Mouse (Mus musculus) MEL (cell line): ENCODE measurements at regions not wholly inside any gene's neighbourhood (a gene's known extent, or its start where the extent isn't known, plus 50 kb on each side); places are given as distances from the start of the nearest gene placed in this dataset.

Experiments
- DNase-seq: peaks from one replicate; pipeline ENCODE4 v3.0.0; 2011; ENCODE audit warnings: low read depth, low spot score
- H3K27ac ChIP-seq: 2 replicates; pipeline ENCODE4 v1.5.1; 2012; ENCODE audit warnings: low read depth, mild to moderate bottlenecking, control low read depth, low read length, moderate library complexity; ENCODE audit not compliant: control insufficient read depth
- H3K27me3 ChIP-seq, 2 experiments: fragments of 150-350 bp in 1 of 2; sonication (generic) in 1 of 2; 2 replicates each; pipeline ENCODE4 v1.6.1; 2012; ENCODE audit warnings: low read length in 2 of 2, mild to moderate bottlenecking in 2 of 2, improper control_type of control experiment in 1 of 2, moderate library complexity in 1 of 2; ENCODE audit not compliant: insufficient read depth in 2 of 2, control insufficient read depth in 1 of 2
- H3K36me3 ChIP-seq, 2 experiments: 2 replicates each; pipeline ENCODE4 v1.6.1; 2012 to 2014; ENCODE audit warnings: low read length in 2 of 2, improper control_type of control experiment in 1 of 2, inconsistent platforms in 1 of 2, mild to moderate bottlenecking in 1 of 2; ENCODE audit not compliant: insufficient read depth in 2 of 2, control insufficient read depth in 1 of 2
- H3K4me1 ChIP-seq, 2 experiments: fragments of 150-350 bp in 1 of 2; sonication (generic) in 1 of 2; 2 replicates each; pipeline ENCODE4 v1.6.1; 2012; ENCODE audit warnings: low read length in 2 of 2, improper control_type of control experiment in 1 of 2, mild to moderate bottlenecking in 1 of 2; ENCODE audit not compliant: insufficient read depth in 2 of 2, control insufficient read depth in 1 of 2
- H3K4me3 ChIP-seq, 2 experiments: fragments of 150-350 bp in 1 of 2; sonication (generic) in 1 of 2; 2 replicates each; pipeline ENCODE4 v1.5.1; 2012; ENCODE audit warnings: low read depth in 2 of 2, low read length in 2 of 2, mild to moderate bottlenecking in 2 of 2, moderate library complexity in 2 of 2, control low read depth in 1 of 2, improper control_type of control experiment in 1 of 2; ENCODE audit not compliant: control insufficient read depth in 1 of 2, insufficient read depth in 1 of 2
- H3K79me2 ChIP-seq: 2 replicates; pipeline ENCODE4 v1.6.1; 2012; ENCODE audit warnings: mild to moderate bottlenecking, low read length, moderate library complexity; ENCODE audit not compliant: control insufficient read depth, poor library complexity, insufficient read depth
- H3K9ac ChIP-seq: 2 replicates; pipeline ENCODE4 v1.6.1; 2012; ENCODE audit warnings: low read depth, mild to moderate bottlenecking, control low read depth, low read length, moderate library complexity; ENCODE audit not compliant: control insufficient read depth, poor library complexity, severe bottlenecking
- H3K9me3 ChIP-seq: fragments of 150-350 bp; sonication (generic); replicated peaks from 2 replicates; pipeline ENCODE4 v1.6.1; 2012; ENCODE audit warnings: mild to moderate bottlenecking, low read length, improper control_type of control experiment, moderate library complexity; ENCODE audit not compliant: insufficient read depth
- BHLHE40 ChIP-seq: IDR thresholded peaks from 2 replicates; pipeline ENCODE4 v1.6.1; 2012; ENCODE audit warnings: low read depth, mild to moderate bottlenecking, inconsistent platforms, low read length, improper control_type of control experiment, borderline replicate concordance
- CHD2 ChIP-seq: IDR thresholded peaks from 2 replicates; pipeline ENCODE4 v1.6.1; 2011; ENCODE audit warnings: low read length, improper control_type of control experiment
- CTCF ChIP-seq, 3 experiments: IDR thresholded peaks in 2 of 3; conservative IDR thresholded peaks in 1 of 3; 2 replicates each; pipeline ENCODE4 v1.5.1; 2011 to 2012; ENCODE audit warnings: low read length in 3 of 3, low read depth in 2 of 3, mild to moderate bottlenecking in 2 of 3, improper control_type of control experiment in 1 of 3, inconsistent platforms in 1 of 3, mixed read lengths in 1 of 3, moderate library complexity in 1 of 3; ENCODE audit not compliant: control insufficient read depth in 1 of 3, insufficient read depth in 1 of 3, poor library complexity in 1 of 3, severe bottlenecking in 1 of 3
- ELF1 ChIP-seq: IDR thresholded peaks from 2 replicates; pipeline ENCODE4 v1.6.1; 2014; ENCODE audit warnings: low read depth, mild to moderate bottlenecking, inconsistent platforms, low read length, improper control_type of control experiment, moderate library complexity
- ETS1 ChIP-seq: IDR thresholded peaks from 2 replicates; pipeline ENCODE4 v1.6.1; 2012; ENCODE audit warnings: low read depth, mild to moderate bottlenecking, inconsistent platforms, low read length, improper control_type of control experiment, moderate library complexity
- GATA1 ChIP-seq: IDR thresholded peaks from 2 replicates; pipeline ENCODE4 v1.6.1; 2011; ENCODE audit warnings: low read depth, low read length, improper control_type of control experiment
- HCFC1 ChIP-seq: IDR thresholded peaks from 2 replicates; pipeline ENCODE4 v1.6.1; 2012; ENCODE audit warnings: low read depth, mild to moderate bottlenecking, inconsistent platforms, low read length, improper control_type of control experiment, moderate library complexity
- JUND ChIP-seq: IDR thresholded peaks from 2 replicates; pipeline ENCODE4 v1.6.1; 2011; ENCODE audit warnings: low read depth, mild to moderate bottlenecking, improper control_type of control experiment, low read length
- MAFK ChIP-seq: IDR thresholded peaks from 2 replicates; pipeline ENCODE4 v1.6.1; 2011; ENCODE audit warnings: low read depth, mild to moderate bottlenecking, low read length, improper control_type of control experiment, borderline replicate concordance
- MAX ChIP-seq: IDR thresholded peaks from 2 replicates; pipeline ENCODE4 v1.6.1; 2011; ENCODE audit warnings: low read length, improper control_type of control experiment
- MAZ ChIP-seq: IDR thresholded peaks from 2 replicates; pipeline ENCODE4 v1.6.1; 2012; ENCODE audit warnings: low read depth, mild to moderate bottlenecking, inconsistent platforms, low read length, improper control_type of control experiment
- MEF2A ChIP-seq: IDR thresholded peaks from 2 replicates; pipeline ENCODE4 v1.6.1; 2014; ENCODE audit warnings: low read depth, mild to moderate bottlenecking, inconsistent platforms, low read length, improper control_type of control experiment; ENCODE audit not compliant: poor library complexity, insufficient replicate concordance, severe bottlenecking; ENCODE audit errors: extremely low read depth
- MYB ChIP-seq: IDR thresholded peaks from 2 replicates; pipeline ENCODE4 v1.6.1; 2011; ENCODE audit warnings: mild to moderate bottlenecking, low read depth, low read length, improper control_type of control experiment
- MYC ChIP-seq: IDR thresholded peaks from 2 replicates; pipeline ENCODE4 v1.6.1; 2011; ENCODE audit warnings: low read depth, mild to moderate bottlenecking, low read length, improper control_type of control experiment, moderate library complexity
- POLR2A ChIP-seq, 2 experiments: IDR thresholded peaks; 2 replicates each; pipeline ENCODE4 v1.6.1; 2011 to 2012; ENCODE audit warnings: low read length in 2 of 2, mild to moderate bottlenecking in 2 of 2, control low read depth in 1 of 2, improper control_type of control experiment in 1 of 2, low read depth in 1 of 2, moderate library complexity in 1 of 2; ENCODE audit not compliant: control insufficient read depth in 1 of 2, insufficient read depth in 1 of 2, poor library complexity in 1 of 2
- POLR2AphosphoS2 ChIP-seq: IDR thresholded peaks from 2 replicates; pipeline ENCODE4 v1.6.1; 2011; ENCODE audit warnings: low read length, improper control_type of control experiment
- POLR2AphosphoS5 ChIP-seq: IDR thresholded peaks from 2 replicates; pipeline ENCODE4 v1.6.1; 2012; ENCODE audit warnings: low read depth, borderline replicate concordance, mild to moderate bottlenecking, inconsistent platforms, low read length, moderate library complexity, mixed read lengths
- RCOR1 ChIP-seq: IDR thresholded peaks from 2 replicates; pipeline ENCODE4 v1.6.1; 2012; ENCODE audit warnings: low read depth, mild to moderate bottlenecking, inconsistent platforms, low read length, improper control_type of control experiment
- SIN3A ChIP-seq: IDR thresholded peaks from 2 replicates; pipeline ENCODE4 v1.6.1; 2012; ENCODE audit warnings: low read length, improper control_type of control experiment, inconsistent platforms
- SMC3 ChIP-seq: IDR thresholded peaks from 2 replicates; pipeline ENCODE4 v1.6.1; 2011; ENCODE audit warnings: low read depth, low read length, improper control_type of control experiment
- TCF12 ChIP-seq: IDR thresholded peaks from 2 replicates; pipeline ENCODE4 v1.6.1; 2014; ENCODE audit warnings: low read depth, mild to moderate bottlenecking, inconsistent platforms, low read length, improper control_type of control experiment, moderate library complexity
- ZMIZ1 ChIP-seq: IDR thresholded peaks from 2 replicates; pipeline ENCODE4 v1.6.1; 2012; ENCODE audit warnings: low read depth, mild to moderate bottlenecking, inconsistent platforms, low read length, improper control_type of control experiment, moderate library complexity

DNA sequence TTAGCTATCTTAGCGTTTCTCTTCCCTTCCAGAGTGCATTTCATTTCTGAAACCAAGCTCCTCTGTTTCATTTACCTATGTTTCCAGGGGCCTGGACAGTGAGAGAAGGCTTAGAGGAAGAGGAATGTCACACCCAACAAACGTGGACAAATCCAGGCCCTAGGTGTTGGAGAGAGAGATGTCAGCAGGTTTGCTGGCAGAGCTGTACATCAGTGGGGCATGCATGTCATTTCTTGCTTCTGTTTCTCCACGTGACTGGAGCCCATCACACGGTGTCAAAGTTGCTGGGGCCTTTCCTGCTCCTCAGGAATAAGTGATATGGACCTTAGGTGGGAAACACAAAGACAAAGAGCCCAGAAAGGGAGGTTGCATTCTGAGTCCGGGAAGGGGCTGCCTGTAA is 74.3 kb upstream of the 1700025G04Rik start:
- no peak overlapping the region for H3K9ac ChIP-seq
- TF ChIP-seq POLR2AphosphoS5, result no peak
- no peaks in the 10 kb centered on the region for H3K4me1 ChIP-seq
- H3K9me3 ChIP-seq, result no peaks in the 10 kb centered on the region
- H3K4me3 ChIP-seq, result no peak overlapping the region
- H3K27me3 ChIP-seq, result peaks cover 0 to 6% of the 10 kb centered on the region in 2 experiments
- no peaks in the 10 kb centered on the region for H3K79me2 ChIP-seq
- no peak overlapping the region for H3K27ac ChIP-seq
- DNase-seq, result no peak
- H3K36me3 ChIP-seq, result no peaks in the 10 kb centered on the region

DNA sequence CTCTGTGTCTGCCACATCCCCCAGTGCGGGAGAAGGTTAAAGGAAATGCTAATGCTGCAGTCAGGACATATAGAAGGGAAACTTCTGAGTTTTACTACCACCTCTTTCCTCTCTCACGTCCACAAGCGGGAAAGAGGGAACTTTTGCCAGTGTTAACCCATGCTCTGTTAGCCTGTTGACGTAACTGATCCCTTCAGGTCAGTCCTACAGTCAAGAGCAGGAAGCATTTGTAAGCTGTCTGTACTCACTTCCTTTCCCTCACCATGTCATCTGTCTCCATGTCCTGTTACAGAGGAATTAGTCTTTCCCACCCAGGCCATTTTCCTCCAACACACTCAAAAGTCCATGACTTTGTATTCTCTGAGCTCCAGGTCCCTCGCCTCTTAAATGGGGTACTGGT is 62.5 kb upstream of the 1700025G04Rik start:
- no peak overlapping the region for H3K27ac ChIP-seq
- no peaks in the 10 kb centered on the region for H3K4me1 ChIP-seq
- no peaks in the 10 kb centered on the region for H3K36me3 ChIP-seq
- H3K9me3 ChIP-seq, result no peaks in the 10 kb centered on the region
- H3K9ac ChIP-seq, result no peak overlapping the region
- peaks cover 2 to 9% of the 10 kb centered on the region in 2 experiments for H3K27me3 ChIP-seq
- DNase-seq, result no peak
- TF ChIP-seq MYC, result no peak
- TF ChIP-seq MEF2A, result no peak
- TF ChIP-seq MAZ, result no peak
- no peak for TF ChIP-seq CTCF (IDR thresholded peaks at IDR 0.05 in 2 of 3, conservative IDR thresholded peaks at IDR 0.05 in 1 of 3; ENCODE audit: control insufficient read depth in 1 of 3, insufficient read depth in 1 of 3, low read depth in 2 of 3, low read length in 3 of 3, poor library complexity in 1 of 3, severe bottlenecking in 1 of 3)
- TF ChIP-seq RCOR1, result no peak
- TF ChIP-seq SMC3, result no peak
- TF ChIP-seq BHLHE40, result no peak
- no peak for TF ChIP-seq GATA1
- TF ChIP-seq POLR2AphosphoS5, result no peak
- TF ChIP-seq MAX, result no peak
- TF ChIP-seq POLR2AphosphoS2, result no peak
- no peak for TF ChIP-seq TCF12
- TF ChIP-seq JUND, result no peak
- no peak for TF ChIP-seq ELF1
- TF ChIP-seq POLR2A (IDR thresholded peaks at IDR 0.05; ENCODE audit: control insufficient read depth in 1 of 2, insufficient read depth in 1 of 2, low read depth in 1 of 2, low read length in 2 of 2, poor library complexity in 1 of 2), result no peak
- H3K4me3 ChIP-seq, result no peak overlapping the region
- H3K79me2 ChIP-seq, result no peaks in the 10 kb centered on the region

DNA sequence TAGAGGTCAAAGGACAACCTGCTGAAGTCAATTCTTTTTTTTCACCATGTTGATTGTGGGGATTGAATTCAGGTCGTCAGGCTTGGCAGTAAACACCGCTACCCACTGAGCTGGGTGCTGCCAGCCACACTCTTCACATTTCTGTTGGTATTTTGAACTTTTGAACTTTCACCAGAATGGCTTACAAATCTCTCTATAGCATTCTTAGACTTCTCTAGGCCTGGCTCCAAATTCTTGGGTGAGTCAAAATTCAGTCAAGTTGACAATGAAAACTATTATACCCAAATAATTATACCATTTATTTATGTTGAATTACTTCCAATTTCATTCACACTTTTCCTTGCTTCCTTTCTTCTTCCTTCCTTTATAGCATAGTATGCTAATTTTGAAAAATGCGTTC is 58.8 kb upstream of the 1700025G04Rik start:
- Histone ChIP-seq H3K9ac (no peak overlapping the region), H3K4me3 (no peak overlapping the region), H3K36me3 (no peaks in the 10 kb centered on the region), H3K27ac (no peak overlapping the region), H3K79me2 (no peaks in the 10 kb centered on the region), H3K9me3 (no peaks in the 10 kb centered on the region), H3K4me1 (no peaks in the 10 kb centered on the region), H3K27me3 (peaks cover 2 to 12% of the 10 kb centered on the region in 2 experiments)
- no peak for TF ChIP-seq ZMIZ1
- TF ChIP-seq POLR2AphosphoS5, result no peak
- TF ChIP-seq CHD2, result no peak
- TF ChIP-seq ETS1, result no peak
- no peak for TF ChIP-seq JUND
- TF ChIP-seq MAX, result no peak
- no peak for TF ChIP-seq MAFK
- TF ChIP-seq HCFC1, result no peak
- TF ChIP-seq SIN3A, result no peak
- TF ChIP-seq ELF1, result no peak
- no peak for TF ChIP-seq CTCF (IDR thresholded peaks at IDR 0.05 in 2 of 3, conservative IDR thresholded peaks at IDR 0.05 in 1 of 3; ENCODE audit: control insufficient read depth in 1 of 3, insufficient read depth in 1 of 3, low read depth in 2 of 3, low read length in 3 of 3, poor library complexity in 1 of 3, severe bottlenecking in 1 of 3)
- no peak for TF ChIP-seq MYB
- DNase-seq, result no peak
